Mouse (Mus musculus) midbrain, embryonic 11.5 days (tissue): Measurements from ENCODE around the gene Ptprcap. TPM values are rescaled to one million over a fixed set of nuclear protein-coding genes. Genes with fewer than 3 reads are reported as not detected.

Experiments used
- ATAC-seq: fragments of 200-750 bp; cut with Nextera tagmentation; 2 replicates; pipeline ENCODE4 v1.8.0; 2017; ENCODE audit warnings: moderate TSS enrichment, moderate library complexity; ENCODE audit not compliant: low FRiP score
- DNase-seq: peaks from one replicate; pipeline ENCODE4 v3.0.0; 2015; ENCODE audit warnings: low spot score; ENCODE audit errors: missing footprints
- H3K27ac ChIP-seq: fragments of 300-500 bp; sonication (generic); 2 replicates; pipeline ENCODE4 v1.5.1; 2014; ENCODE audit warnings: low read depth, low read length
- H3K27me3 ChIP-seq: fragments of 300-500 bp; sonication (generic); 2 replicates; pipeline ENCODE4 v1.6.1; 2014; ENCODE audit warnings: mild to moderate bottlenecking, low read length, moderate library complexity, mixed read lengths; ENCODE audit not compliant: control insufficient read depth, insufficient read depth
- H3K36me3 ChIP-seq: fragments of 300-500 bp; sonication (generic); 2 replicates; pipeline ENCODE4 v1.6.1; 2014; ENCODE audit warnings: mild to moderate bottlenecking, low read length, moderate library complexity, mixed read lengths; ENCODE audit not compliant: control insufficient read depth, insufficient read depth
- H3K4me1 ChIP-seq: fragments of 300-500 bp; sonication (generic); 2 replicates; pipeline ENCODE4 v1.6.1; 2014; ENCODE audit warnings: low read length; ENCODE audit not compliant: control insufficient read depth, insufficient read depth
- H3K4me2 ChIP-seq: fragments of 300-500 bp; sonication (generic); 2 replicates; pipeline ENCODE4 v1.6.1; 2014; ENCODE audit warnings: mild to moderate bottlenecking, moderate library complexity
- H3K4me3 ChIP-seq: fragments of 300-500 bp; sonication (generic); 2 replicates; pipeline ENCODE4 v1.5.1; 2014; ENCODE audit warnings: low read depth, low read length
- H3K9ac ChIP-seq: fragments of 300-500 bp; sonication (generic); 2 replicates; pipeline ENCODE4 v1.6.1; 2014; ENCODE audit warnings: low read length
- H3K9me3 ChIP-seq: fragments of 300-500 bp; sonication (generic); 2 replicates; pipeline ENCODE4 v1.6.1; 2016; ENCODE audit warnings: low read length; ENCODE audit not compliant: control insufficient read depth
- WGBS: fragments of 180-500 bp; shearing (Covaris S2); extraction: QIAGEN DNeasy Blood & Tissue Kit; methylation state at CpG from one replicate; pipeline ENCODE4 v1.1.7; 2014; 5-methylcytosine and 5-hydroxymethylcytosine counted together
- polyA plus RNA-seq: library from polyadenylated mRNA; unstranded; fragments of >200 nt; fragmentation: Nextera tagmentation; extraction: Ambion mirVana; gene quantifications from 2 replicates; pipeline ENCODE4 v1.2.1, GENCODE M21; 2014

The Ptprcap gene
- polyA plus RNA-seq, 1 experiment from 2014 or later, result 0.75 TPM

GRCm38 (mm10) chr19:4149283-4149682 is 4.1 kb upstream of the Ptprcap start:
- H3K4me1 ChIP-seq, result peaks cover 14% of the 10 kb centered on the region
- H3K27ac ChIP-seq, result no peak overlapping the region
- 91% methylated on average over 11 of the region's 11 CpGs for WGBS

GRCm38 (mm10) chr19:4149764-4150461 is 3.5 kb upstream of the Ptprcap start:
- no peaks in the 10 kb centered on the region for H3K9me3 ChIP-seq
- no peak overlapping the region for H3K9ac ChIP-seq
- DNase-seq, result no peak
- H3K4me2 ChIP-seq, result no peak overlapping the region
- H3K4me3 ChIP-seq, result no peak overlapping the region
- peaks cover 10% of the 10 kb centered on the region for H3K36me3 ChIP-seq
- H3K27ac ChIP-seq, result no peak overlapping the region
- no peak for ATAC-seq
- WGBS, result 96% methylated on average over 17 of the region's 17 CpGs
- peaks cover 14% of the 10 kb centered on the region for H3K4me1 ChIP-seq
- H3K27me3 ChIP-seq, result no peaks in the 10 kb centered on the region

More at GRCm38 (mm10) chr19:4149283-4149682, 4.1 kb upstream of the Ptprcap start:
- peak overlapping the region; percentile 84 for H3K4me3 ChIP-seq
- peak overlapping the region; percentile 83 for H3K9ac ChIP-seq
- ATAC-seq (no peak), DNase-seq (no peak)
- no peaks in the 10 kb centered on the region for H3K9me3 ChIP-seq
- no peaks in the 10 kb centered on the region for H3K27me3 ChIP-seq
- H3K4me2 ChIP-seq, result peak overlapping the region; percentile 90
- H3K36me3 ChIP-seq, result peaks cover 10% of the 10 kb centered on the region

GRCm38 (mm10) chr19:4150567-4151487 is 2.6 kb upstream of the Ptprcap start:
- H3K9me3 ChIP-seq, result no peaks in the 10 kb centered on the region
- H3K9ac ChIP-seq, result no peak overlapping the region
- H3K4me3 ChIP-seq, result no peak overlapping the region
- H3K36me3 ChIP-seq, result peaks cover 10% of the 10 kb centered on the region
- DNase-seq (no peak), ATAC-seq (no peak)
- H3K4me2 ChIP-seq, result no peak overlapping the region
- H3K4me1 ChIP-seq, result peaks cover 14% of the 10 kb centered on the region
- H3K27me3 ChIP-seq, result no peaks in the 10 kb centered on the region
- no peak overlapping the region for H3K27ac ChIP-seq
- 90% methylated on average over 22 of the region's 22 CpGs for WGBS

GRCm38 (mm10) chr19:4151488-4151860 is 1.9 kb upstream of the Ptprcap start:
- no peak overlapping the region for H3K27ac ChIP-seq
- peaks cover 14% of the 10 kb centered on the region for H3K4me1 ChIP-seq
- no peak for DNase-seq
- 76% methylated on average over 5 of the region's 5 CpGs for WGBS
- H3K27me3 ChIP-seq, result no peaks in the 10 kb centered on the region
- H3K4me2 ChIP-seq, result no peak overlapping the region
- H3K36me3 ChIP-seq, result peaks cover 13% of the 10 kb centered on the region
- no peaks in the 10 kb centered on the region for H3K9me3 ChIP-seq
- no peak for ATAC-seq
- no peak overlapping the region for H3K4me3 ChIP-seq
- H3K9ac ChIP-seq, result no peak overlapping the region

- Histone ChIP-seq H3K27me3 (no peaks in the 10 kb centered on the region), H3K4me2 (no peak overlapping the region), H3K4me1 (peaks cover 14% of the 10 kb centered on the region), H3K36me3 (peaks cover 15% of the 10 kb centered on the region), H3K9ac (no peak overlapping the region), H3K9me3 (no peaks in the 10 kb centered on the region), H3K27ac (no peak overlapping the region), H3K4me3 (no peak overlapping the region)
- no peak for ATAC-seq
- no peak for DNase-seq
- WGBS, result 89% methylated on average over 5 of the region's 5 CpGs
Measured at GRCm38 (mm10) chr19:4151898-4152297, 1.5 kb upstream of the Ptprcap start.

- DNase-seq (no peak), ATAC-seq (no peak)
- H3K4me3 ChIP-seq, result no peak overlapping the region
- peaks cover 20% of the 10 kb centered on the region for H3K36me3 ChIP-seq
- WGBS, result 88% methylated on average over 8 of the region's 8 CpGs
- H3K4me2 ChIP-seq, result no peak overlapping the region
- no peaks in the 10 kb centered on the region for H3K9me3 ChIP-seq
- peaks cover 12% of the 10 kb centered on the region for H3K4me1 ChIP-seq
- H3K27me3 ChIP-seq, result no peaks in the 10 kb centered on the region
- no peak overlapping the region for H3K9ac ChIP-seq
- H3K27ac ChIP-seq, result no peak overlapping the region
Measured at GRCm38 (mm10) chr19:4152445-4153231, 766 bp upstream of the Ptprcap start.

- no peaks in the 10 kb centered on the region for H3K9me3 ChIP-seq
- DNase-seq, result no peak
- H3K4me2 ChIP-seq, result no peak overlapping the region
- H3K27ac ChIP-seq, result no peak overlapping the region
- ATAC-seq, result no peak
- 88% methylated on average over 13 of the region's 13 CpGs for WGBS
- no peak overlapping the region for H3K4me3 ChIP-seq
- no peak overlapping the region for H3K9ac ChIP-seq
- H3K4me1 ChIP-seq, result no peaks in the 10 kb centered on the region
- peaks cover 33% of the 10 kb centered on the region for H3K36me3 ChIP-seq
- no peaks in the 10 kb centered on the region for H3K27me3 ChIP-seq
Measured at GRCm38 (mm10) chr19:4154437-4155222, 1.2 kb downstream of the Ptprcap start.

GRCm38 (mm10) chr19:4155223-4156072 is 2.0 kb downstream of the Ptprcap start:
- no peak overlapping the region for H3K4me3 ChIP-seq
- no peaks in the 10 kb centered on the region for H3K4me1 ChIP-seq
- no peak overlapping the region; the same call in 1 of the 2 replicates for H3K27ac ChIP-seq
- H3K27me3 ChIP-seq, result no peaks in the 10 kb centered on the region
- peaks cover 30% of the 10 kb centered on the region for H3K36me3 ChIP-seq
- no peak for ATAC-seq
- WGBS, result 78% methylated on average over 6 of the region's 6 CpGs
- H3K9me3 ChIP-seq, result no peaks in the 10 kb centered on the region
- no peak for DNase-seq
- H3K4me2 ChIP-seq, result no peak overlapping the region
- no peak overlapping the region for H3K9ac ChIP-seq
